Mouse (Mus musculus) erythroblast, embryonic 14.5 days (primary cell): ENCODE measurements around the gene Kmt2e.

ENCODE experiments used
- GATA1 ChIP-seq: IDR thresholded peaks from 2 replicates; pipeline ENCODE4 v1.6.1; 2012; ENCODE audit warnings: low read length, inconsistent platforms, mixed read lengths
- TAL1 ChIP-seq: IDR thresholded peaks from 3 replicates; pipeline ENCODE4 v1.6.1; 2012; ENCODE audit warnings: low read length, inconsistent platforms, mixed read lengths

DNA sequence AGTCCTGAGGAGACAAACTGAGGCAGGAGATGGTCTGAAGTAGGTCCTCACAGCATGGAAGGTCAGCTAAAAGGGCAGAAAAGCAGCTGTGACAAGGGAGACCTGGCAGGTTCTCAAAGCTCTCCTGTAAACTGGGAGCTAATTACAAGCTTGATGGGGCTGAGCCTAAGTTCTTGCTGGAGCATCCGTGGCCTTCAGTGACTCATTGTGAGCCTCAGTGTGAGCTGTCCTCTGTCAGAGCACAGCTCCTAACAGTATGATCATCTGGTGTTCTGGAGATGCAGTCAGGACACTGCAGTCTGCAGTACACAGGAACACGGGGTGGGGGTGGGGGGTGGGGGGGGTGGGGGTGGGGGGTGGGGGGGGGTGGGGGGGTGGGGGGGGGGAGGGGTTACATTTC, 32.2 kb upstream of the Kmt2e start:
- TF ChIP-seq GATA1 (no peak), TAL1 (no peak)
